Mouse (Mus musculus) G1E-ER4 (cell line): ENCODE data around the gene Col18a1. TPM values are rescaled to one million over a fixed set of nuclear protein-coding genes. Genes with fewer than 3 reads are reported as not detected.

Experiments used
- GATA1 ChIP-seq: IDR thresholded peaks from one replicate; pipeline ENCODE4 v1.8.0; 2012; ENCODE audit warnings: low read length, inconsistent platforms
- polyA plus RNA-seq: library from polyadenylated mRNA; stranded (reverse); fragments of >175 nt; gene quantifications from 2 replicates; pipeline ENCODE4 v1.2.3, GENCODE M21; 2012

Col18a1 gene
- polyA plus RNA-seq, 1 experiment = 252 TPM

- TF ChIP-seq GATA1 = no peak
Observed at GRCm38 (mm10) chr10:77193495-77193894, 27.1 kb upstream of the Col18a1 start.

DNA sequence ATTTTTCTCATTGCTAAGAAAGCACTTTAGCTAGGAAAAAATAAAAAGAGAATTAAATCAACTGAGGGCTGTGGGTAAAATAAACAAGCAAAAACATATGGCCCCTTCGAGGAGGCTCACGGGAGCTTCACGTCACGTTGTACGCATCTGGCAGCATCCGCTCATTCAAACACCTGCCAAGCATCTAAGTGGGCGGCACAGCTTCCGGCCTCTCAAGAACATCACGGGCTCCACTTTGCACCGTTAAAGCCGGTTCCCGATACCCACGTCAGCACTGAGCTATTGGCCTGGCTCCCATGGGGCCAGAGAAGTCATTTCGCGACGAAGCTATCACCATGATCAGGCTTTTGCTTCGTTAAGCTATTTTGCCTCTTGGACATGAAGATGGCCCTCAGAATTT lies 26.4 kb upstream of the Col18a1 start:
- TF ChIP-seq GATA1 = no peak

GRCm38 (mm10) chr10:77190967-77191915 lies 24.9 kb upstream of the Col18a1 start:
- TF ChIP-seq GATA1 = no peak

GRCm38 (mm10) chr10:77187427-77187826 lies 21.1 kb upstream of the Col18a1 start:
- no peak for TF ChIP-seq GATA1

DNA sequence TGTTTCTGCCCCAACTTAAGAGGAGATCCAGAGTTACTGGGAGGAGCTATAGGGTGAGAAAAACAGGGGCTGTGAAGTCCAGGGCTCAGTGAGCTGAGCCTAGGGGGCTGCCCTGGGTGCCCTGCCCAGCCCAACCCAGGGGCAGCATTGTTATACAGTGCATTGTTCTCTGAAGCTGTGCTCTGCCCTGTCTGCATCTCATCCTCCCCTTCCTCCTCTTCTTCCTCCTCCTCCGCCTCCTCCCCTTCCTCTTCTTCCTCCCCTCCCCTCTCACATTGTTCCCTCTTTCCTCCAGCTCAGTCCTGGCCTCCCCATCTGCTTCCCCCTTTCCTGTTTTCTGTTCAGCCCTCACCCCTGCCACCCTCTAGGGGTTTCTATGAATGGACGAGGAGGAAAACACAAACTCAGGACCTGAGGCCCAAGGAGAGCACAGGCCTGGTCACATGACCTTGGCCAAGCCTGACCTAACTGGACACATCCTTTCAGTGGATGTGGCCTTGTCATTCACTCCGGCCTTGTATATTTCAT lies 16.5 kb upstream of the Col18a1 start:
- TF ChIP-seq GATA1 = no peak

GRCm38 (mm10) chr10:77180110-77180509 lies 13.8 kb upstream of the Col18a1 start:
- no peak for TF ChIP-seq GATA1

DNA sequence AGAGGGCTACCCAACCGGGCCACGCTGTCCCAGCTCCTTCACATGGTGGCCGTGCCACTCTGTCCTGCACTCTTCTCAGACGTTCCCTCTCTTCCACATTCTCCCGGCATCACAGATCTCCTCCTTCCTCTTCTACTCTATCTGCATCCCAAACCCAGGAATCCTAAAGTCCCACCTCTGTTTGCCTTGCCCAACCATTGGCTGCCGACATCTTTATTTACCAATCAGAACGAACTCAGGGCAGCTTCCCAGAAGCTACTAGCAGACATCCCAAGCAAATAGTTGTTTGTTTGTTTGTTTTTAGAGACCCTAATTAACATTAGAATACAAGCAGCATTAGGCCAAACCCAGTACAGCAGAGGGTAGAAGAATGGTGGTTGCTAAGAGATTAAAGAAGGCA lies 12.3 kb upstream of the Col18a1 start:
- TF ChIP-seq GATA1 = no peak

DNA sequence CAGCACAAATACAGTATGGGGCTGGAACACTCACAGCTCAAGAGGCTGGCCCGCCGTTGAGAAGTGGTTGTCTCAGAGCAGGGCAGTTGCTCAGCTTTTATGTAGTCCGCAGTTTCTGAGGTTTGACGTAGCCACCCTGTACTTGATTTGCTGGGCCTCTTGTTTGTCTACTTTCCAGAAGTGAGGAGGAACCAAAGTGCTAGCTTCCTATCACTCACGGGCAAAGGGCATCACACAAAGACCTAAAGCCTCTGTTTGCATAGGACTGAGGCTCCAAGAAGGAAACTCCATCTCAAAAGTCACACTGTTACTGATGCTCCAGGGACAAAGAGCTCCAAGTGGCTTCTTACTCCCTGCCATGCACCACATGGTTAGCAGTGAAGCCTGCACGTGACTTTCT lies 4.1 kb upstream of the Col18a1 start:
- TF ChIP-seq GATA1 = no peak

- no peak for TF ChIP-seq GATA1
Observed at GRCm38 (mm10) chr10:77165318-77165945, 916 bp downstream of the Col18a1 start.

DNA sequence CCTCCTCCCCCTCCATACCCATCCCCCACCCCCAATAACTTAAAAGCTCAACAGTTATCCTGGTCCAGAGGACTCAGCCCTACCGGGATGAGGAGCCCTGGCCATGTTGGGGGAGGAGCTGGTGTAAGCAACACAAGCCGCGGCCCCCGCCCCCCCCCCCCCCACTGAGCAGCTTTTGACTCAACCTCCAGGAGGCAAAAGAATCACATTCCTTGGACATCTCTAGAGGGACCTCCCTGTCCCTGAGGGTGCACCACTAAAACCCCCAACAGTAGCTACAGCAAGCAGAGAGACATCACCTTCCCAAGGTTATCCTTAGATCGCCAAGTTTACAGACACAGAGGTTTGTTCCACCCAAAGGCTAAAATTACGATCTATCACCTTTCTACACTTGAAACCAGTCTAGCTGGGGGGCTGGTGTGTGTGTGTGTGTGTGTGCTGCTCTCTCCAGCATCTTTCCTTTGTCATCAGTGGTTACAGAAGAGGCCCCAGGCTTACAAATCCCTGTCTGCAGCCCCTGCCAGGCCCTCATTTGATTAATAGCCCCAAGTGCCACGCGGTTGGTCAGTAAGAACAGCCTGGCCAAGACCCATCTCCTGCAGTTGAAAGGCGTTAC lies 1.8 kb downstream of the Col18a1 start:
- no peak for TF ChIP-seq GATA1

GRCm38 (mm10) chr10:77164041-77164436 lies 2.3 kb downstream of the Col18a1 start:
- TF ChIP-seq GATA1 = no peak

- no peak for TF ChIP-seq GATA1
Observed at GRCm38 (mm10) chr10:77163392-77163977, 2.9 kb downstream of the Col18a1 start.

DNA sequence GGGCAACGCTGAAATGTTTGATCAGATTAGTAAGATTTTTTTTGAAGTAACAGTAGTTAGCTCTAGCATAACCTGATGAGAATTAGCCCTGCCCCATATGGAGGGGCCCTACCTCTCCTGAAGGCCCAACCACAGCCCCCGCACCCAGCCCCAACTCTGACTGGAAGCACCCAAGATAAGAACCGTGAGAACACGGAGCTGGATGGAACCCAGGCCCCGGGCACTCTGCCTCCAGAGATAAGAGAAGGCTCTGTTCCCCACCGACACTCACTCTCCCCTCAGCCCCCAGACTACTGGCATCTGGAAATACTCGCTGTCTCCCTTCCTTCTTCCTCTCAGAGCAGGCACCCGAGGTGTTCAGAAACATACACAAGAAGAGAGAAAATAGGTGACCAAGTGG lies 6.8 kb downstream of the Col18a1 start:
- no peak for TF ChIP-seq GATA1

DNA sequence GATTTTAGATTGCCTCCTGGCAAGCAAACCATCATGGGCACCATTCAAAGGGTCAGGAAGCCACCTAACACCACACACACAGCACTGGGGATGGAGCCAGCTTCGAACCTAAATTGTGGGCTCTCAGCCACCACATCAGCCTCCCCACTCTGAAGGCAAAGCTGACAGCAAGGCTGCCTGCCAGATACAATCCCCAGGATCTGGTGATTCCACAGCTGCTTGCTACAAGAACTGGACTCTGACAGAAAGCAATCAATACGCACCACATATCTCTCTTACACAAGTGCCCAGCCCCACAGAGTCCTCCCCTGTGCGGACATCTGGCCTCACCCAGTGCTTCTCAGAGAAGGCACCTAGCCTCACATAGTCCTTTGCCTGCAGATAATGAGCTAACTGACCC lies 7.4 kb downstream of the Col18a1 start:
- no peak for TF ChIP-seq GATA1

GRCm38 (mm10) chr10:77157245-77158019 lies 8.9 kb downstream of the Col18a1 start:
- TF ChIP-seq GATA1 = no peak
